Mouse (Mus musculus): ENCODE measurements around the gene Ptgr1. TPM values are rescaled to one million over a fixed set of nuclear protein-coding genes. Genes with fewer than 3 reads are reported as not detected.

Ptgr1 gene
- polyA plus RNA-seq, 1 experiment: 20.6 TPM

DNA sequence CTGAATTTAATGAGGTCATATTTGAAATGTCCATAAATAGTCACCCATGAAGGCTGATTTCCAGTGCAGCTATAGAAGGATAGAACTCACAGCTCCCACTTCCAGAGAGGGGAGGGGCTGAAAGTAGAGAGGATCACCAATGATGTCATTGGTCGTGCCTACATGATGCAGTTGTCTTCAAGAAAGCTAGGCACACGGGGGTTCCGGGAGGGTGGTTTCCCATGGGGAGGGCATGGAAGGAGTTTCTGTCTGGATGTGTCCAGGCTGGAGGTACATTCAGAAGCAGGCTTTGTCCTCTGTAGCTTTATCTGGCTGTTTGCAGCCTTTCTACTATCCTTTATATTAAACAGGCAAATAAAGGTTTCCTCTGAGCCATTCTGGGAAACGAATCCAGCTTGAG, 38.5 kb downstream of the Ptgr1 start:
- TF ChIP-seq TCF12 (IDR thresholded peaks at IDR 0.05; ENCODE audit: insufficient read depth, poor library complexity, severe bottlenecking) (no peak), SRF (IDR thresholded peaks at IDR 0.05; ENCODE audit: control insufficient read depth, insufficient read length, low read depth) (no peak), CEBPB (IDR thresholded peaks at IDR 0.05; ENCODE audit: insufficient read depth, poor library complexity, severe bottlenecking) (no peak)
- H3K79me2 ChIP-seq (ENCODE audit: control insufficient read depth, insufficient read depth): no peaks in the 10 kb centered on the region

GRCm38 (mm10) chr4:58944695-58945094, 42.2 kb downstream of the Ptgr1 start:
- peaks cover 6% of the 10 kb centered on the region for H3K27me3 ChIP-seq (ENCODE audit: control insufficient read depth, insufficient read depth, insufficient read length)
- H3K4me3 ChIP-seq: no peak overlapping the region
- no peaks in the 10 kb centered on the region for H3K36me3 ChIP-seq (ENCODE audit: control insufficient read depth, insufficient read depth)
- no peak overlapping the region for H3K4me2 ChIP-seq (ENCODE audit: low read depth)
- no peaks in the 10 kb centered on the region for H3K79me2 ChIP-seq (ENCODE audit: control insufficient read depth, insufficient read depth)
- H3ac ChIP-seq (ENCODE audit: control insufficient read depth, insufficient read length): no peak overlapping the region
- TF ChIP-seq TCF12 (IDR thresholded peaks at IDR 0.05; ENCODE audit: insufficient read depth, poor library complexity, severe bottlenecking) (no peak), MAX (IDR thresholded peaks at IDR 0.05; ENCODE audit: low read depth) (no peak), REST (IDR thresholded peaks at IDR 0.05; ENCODE audit: insufficient read depth, insufficient read length) (no peak), POLR2AphosphoS2 (IDR thresholded peaks at IDR 0.05; ENCODE audit: insufficient read length, low read depth) (no peak), SRF (IDR thresholded peaks at IDR 0.05; ENCODE audit: control insufficient read depth, insufficient read length, low read depth) (no peak), POLR2A (IDR thresholded peaks at IDR 0.05; ENCODE audit: insufficient read length, low read depth) (no peak), E2F4 (IDR thresholded peaks at IDR 0.05; ENCODE audit: insufficient read depth) (no peak), MYOD1 (IDR thresholded peaks at IDR 0.05; ENCODE audit: control insufficient read depth in 1 of 3, insufficient read length in 2 of 3, low read depth in 2 of 3) (no peak), TCF3 (IDR thresholded peaks at IDR 0.05; ENCODE audit: insufficient read length, low read depth) (no peak), USF1 (IDR thresholded peaks at IDR 0.05; ENCODE audit: low read depth) (no peak), MYOG (IDR thresholded peaks at IDR 0.05; ENCODE audit: control insufficient read depth in 1 of 3, insufficient read depth in 1 of 3, insufficient read length in 2 of 3, low read depth in 2 of 3) (no peak), CEBPB (IDR thresholded peaks at IDR 0.05; ENCODE audit: insufficient read depth, poor library complexity, severe bottlenecking) (no peak)

More for the DNA sequence above, 38.5 kb downstream of the Ptgr1 start:
- Histone ChIP-seq H3K27me3 (ENCODE audit: control insufficient read depth, insufficient read depth, insufficient read length) (no peaks in the 10 kb centered on the region), H3K36me3 (ENCODE audit: control insufficient read depth, insufficient read depth) (no peaks in the 10 kb centered on the region), H3ac (ENCODE audit: control insufficient read depth, insufficient read length) (no peak overlapping the region), H3K4me3 (no peak overlapping the region), H3K4me2 (ENCODE audit: low read depth) (no peak overlapping the region)

DNA sequence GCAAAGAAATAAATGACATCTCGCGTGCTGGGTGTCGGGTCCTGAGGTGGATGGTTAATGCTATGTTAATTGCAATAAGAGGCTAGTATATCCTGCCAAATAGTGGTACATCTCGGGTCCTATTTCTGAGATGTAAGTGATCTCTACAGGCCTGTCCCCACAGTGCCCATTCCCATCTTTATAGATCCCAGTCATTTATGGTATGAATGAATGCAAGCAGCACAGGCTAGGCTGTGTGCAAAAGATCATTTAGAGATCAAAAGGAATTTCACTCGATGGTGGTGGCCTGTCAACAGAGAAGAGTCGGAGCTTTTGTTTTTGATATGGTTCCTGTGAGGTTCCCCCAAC, 42.7 kb downstream of the Ptgr1 start:
- H3K36me3 ChIP-seq (ENCODE audit: control insufficient read depth, insufficient read depth): no peaks in the 10 kb centered on the region
- H3K4me2 ChIP-seq (ENCODE audit: low read depth): peak overlapping the region; percentile 51
- H3K79me2 ChIP-seq (ENCODE audit: control insufficient read depth, insufficient read depth): no peaks in the 10 kb centered on the region
- TF ChIP-seq USF1 (IDR thresholded peaks at IDR 0.05; ENCODE audit: low read depth) (no peak), E2F4 (IDR thresholded peaks at IDR 0.05; ENCODE audit: insufficient read depth) (no peak), POLR2A (IDR thresholded peaks at IDR 0.05; ENCODE audit: insufficient read length, low read depth) (no peak), SRF (IDR thresholded peaks at IDR 0.05; ENCODE audit: control insufficient read depth, insufficient read length, low read depth) (no peak), TCF12 (IDR thresholded peaks at IDR 0.05; ENCODE audit: insufficient read depth, poor library complexity, severe bottlenecking) (no peak), MYOG (IDR thresholded peaks at IDR 0.05; ENCODE audit: control insufficient read depth in 1 of 3, insufficient read depth in 1 of 3, insufficient read length in 2 of 3, low read depth in 2 of 3) (no peak)
- no peak overlapping the region for H3K4me3 ChIP-seq
- H3ac ChIP-seq (ENCODE audit: control insufficient read depth, insufficient read length): no peak overlapping the region
- H3K27me3 ChIP-seq (ENCODE audit: control insufficient read depth, insufficient read depth, insufficient read length): peaks cover 6% of the 10 kb centered on the region

DNA sequence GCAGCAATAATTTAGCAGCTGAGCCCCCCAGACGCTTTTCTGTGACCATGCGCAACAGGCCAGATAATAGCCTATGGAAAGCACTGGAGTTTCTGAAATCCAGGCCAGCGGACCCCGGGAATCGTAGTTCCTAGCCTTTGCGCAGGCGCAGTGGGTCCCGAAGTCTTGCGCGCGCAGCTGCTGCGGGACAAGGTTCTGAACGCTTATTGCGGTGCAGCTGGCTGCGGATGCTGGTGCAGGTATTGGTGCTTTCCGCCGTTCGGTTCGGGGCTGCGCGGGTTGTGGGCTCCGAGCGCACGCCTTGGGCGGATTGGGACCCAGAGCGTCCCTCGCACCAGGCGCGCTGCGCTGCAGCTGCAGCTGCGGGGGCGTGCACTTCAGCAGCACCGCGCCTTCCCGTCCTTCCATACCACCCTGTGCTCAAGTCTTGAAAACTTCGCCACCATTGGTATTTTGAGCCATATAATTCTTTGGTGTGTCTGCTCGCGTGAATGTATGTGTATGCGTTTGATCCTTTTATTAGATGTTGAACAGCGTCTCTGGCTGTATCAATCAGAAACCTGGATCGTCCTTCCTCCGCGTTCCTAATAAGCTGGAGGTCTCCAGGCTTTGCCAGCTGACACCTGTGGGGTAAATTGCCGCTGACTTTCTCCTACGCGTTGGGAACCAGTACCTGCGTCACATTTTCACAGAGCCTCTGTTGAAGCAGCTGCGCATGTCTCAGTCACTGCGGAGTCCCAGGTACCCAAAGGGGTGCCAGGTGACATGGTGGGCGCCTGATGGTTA, 43.3 kb downstream of the Ptgr1 start, which contains the start of gene Zkscan16:
Gene Zkscan16 (plus strand): TSS at position 209 of the 786 bp plus-strand sequence.
- H3K4me2 ChIP-seq (ENCODE audit: low read depth): peak within 1 kb of the TSS; percentile 51
- TF ChIP-seq MYOD1 (IDR thresholded peaks at IDR 0.05; ENCODE audit: control insufficient read depth in 1 of 3, insufficient read length in 2 of 3, low read depth in 2 of 3): peak in 1 of 3 experiments; percentile 46
- TF ChIP-seq POLR2AphosphoS2 (IDR thresholded peaks at IDR 0.05; ENCODE audit: insufficient read length, low read depth): no peak
- H3K79me2 ChIP-seq (ENCODE audit: control insufficient read depth, insufficient read depth): no peaks in the 10 kb centered on the region
- peaks cover 6% of the 10 kb centered on the region for H3K27me3 ChIP-seq (ENCODE audit: control insufficient read depth, insufficient read depth, insufficient read length)
- no peak within 1 kb of the TSS for H3K4me3 ChIP-seq
- H3ac ChIP-seq (ENCODE audit: control insufficient read depth, insufficient read length): no peak within 1 kb of the TSS
- no peaks in the 10 kb centered on the region for H3K36me3 ChIP-seq (ENCODE audit: control insufficient read depth, insufficient read depth)

GRCm38 (mm10) chr4:58942942-58943341, 44.0 kb downstream of the Ptgr1 start:
- Histone ChIP-seq H3K4me2 (ENCODE audit: low read depth) (peak overlapping the region; percentile 51), H3ac (ENCODE audit: control insufficient read depth, insufficient read length) (no peak overlapping the region), H3K79me2 (ENCODE audit: control insufficient read depth, insufficient read depth) (no peaks in the 10 kb centered on the region), H3K27me3 (ENCODE audit: control insufficient read depth, insufficient read depth, insufficient read length) (peaks cover 6% of the 10 kb centered on the region), H3K36me3 (ENCODE audit: control insufficient read depth, insufficient read depth) (no peaks in the 10 kb centered on the region), H3K4me3 (no peak overlapping the region)
- no peak for TF ChIP-seq E2F4 (IDR thresholded peaks at IDR 0.05; ENCODE audit: insufficient read depth)
- no peak for TF ChIP-seq MAX (IDR thresholded peaks at IDR 0.05; ENCODE audit: low read depth)
- no peak for TF ChIP-seq TCF3 (IDR thresholded peaks at IDR 0.05; ENCODE audit: insufficient read length, low read depth)
- no peak for TF ChIP-seq SRF (IDR thresholded peaks at IDR 0.05; ENCODE audit: control insufficient read depth, insufficient read length, low read depth)
- no peak for TF ChIP-seq REST (IDR thresholded peaks at IDR 0.05; ENCODE audit: insufficient read depth, insufficient read length)
- no peak for TF ChIP-seq POLR2A (IDR thresholded peaks at IDR 0.05; ENCODE audit: insufficient read length, low read depth)
- no peak for TF ChIP-seq MYOD1 (IDR thresholded peaks at IDR 0.05; ENCODE audit: control insufficient read depth in 1 of 3, insufficient read length in 2 of 3, low read depth in 2 of 3)
- TF ChIP-seq MYOG (IDR thresholded peaks at IDR 0.05; ENCODE audit: control insufficient read depth in 1 of 3, insufficient read depth in 1 of 3, insufficient read length in 2 of 3, low read depth in 2 of 3): no peak
- no peak for TF ChIP-seq USF1 (IDR thresholded peaks at IDR 0.05; ENCODE audit: low read depth)
- no peak for TF ChIP-seq POLR2AphosphoS2 (IDR thresholded peaks at IDR 0.05; ENCODE audit: insufficient read length, low read depth)
- no peak for TF ChIP-seq CEBPB (IDR thresholded peaks at IDR 0.05; ENCODE audit: insufficient read depth, poor library complexity, severe bottlenecking)
- TF ChIP-seq TCF12 (IDR thresholded peaks at IDR 0.05; ENCODE audit: insufficient read depth, poor library complexity, severe bottlenecking): no peak

All from myocyte (in vitro differentiated cells).